Mouse (Mus musculus) lung, adult 2 months (tissue): Measurements from ENCODE around the gene Dll3. TPM values are rescaled to one million over a fixed set of nuclear protein-coding genes. Genes with fewer than 3 reads are reported as not detected.

ENCODE experiments used
- DNase-seq: peaks from one replicate; pipeline ENCODE4 v3.0.0; 2022
- H3K4me1 ChIP-seq: fragments of 200-500 bp; 2 replicates; pipeline ENCODE4 v1.6.1; 2011; ENCODE audit warnings: low read length; ENCODE audit not compliant: control insufficient read depth, insufficient read depth
- H3K4me3 ChIP-seq: fragments of 200-500 bp; replicated peaks from 2 replicates; pipeline ENCODE3; 2011; ENCODE audit warnings: low read depth, mild to moderate bottlenecking, control low read depth, low read length; ENCODE audit errors: extremely low read depth
- CTCF ChIP-seq: fragments of 200-500 bp; IDR thresholded peaks from 2 replicates; pipeline ENCODE4 v1.5.1; 2011; ENCODE audit warnings: mild to moderate bottlenecking, low read length, control low read depth; ENCODE audit not compliant: insufficient read depth
- POLR2A ChIP-seq: fragments of 200-500 bp; IDR thresholded peaks from 2 replicates; pipeline ENCODE4 v1.6.1; 2011; ENCODE audit warnings: low read depth, mild to moderate bottlenecking, control low read depth, low read length, borderline replicate concordance; ENCODE audit errors: extremely low read depth
- WGBS: fragments of 180-500 bp; shearing (Covaris S2); methylation state at CpG from one replicate; pipeline ENCODE4 v1.1.7; 2018; 5-methylcytosine and 5-hydroxymethylcytosine counted together
- polyA plus RNA-seq: library from polyadenylated mRNA; depleted of rRNA; stranded (reverse); fragments of >200 nt; gene quantifications from 2 replicates; pipeline ENCODE4 v1.2.3, GENCODE M21; 2012

Gene Dll3
- polyA plus RNA-seq, 1 experiment = 0.12 TPM

GRCm38 (mm10) chr7:28309737-28310136 is 7.7 kb upstream of the Dll3 start:
- TF ChIP-seq POLR2A (no peak), CTCF (no peak)
- no peak overlapping the region for H3K4me3 ChIP-seq
- WGBS = 64% methylated on average over 9 of the region's 9 CpGs

GRCm38 (mm10) chr7:28306216-28306615 is 4.2 kb upstream of the Dll3 start:
- Histone ChIP-seq H3K4me1 (peaks cover 3% of the 10 kb centered on the region; the same call in 1 of the 2 replicates), H3K4me3 (no peak overlapping the region)
- no peak for DNase-seq
- TF ChIP-seq POLR2A (no peak), CTCF (no peak)
- WGBS = 93% methylated on average over 8 of the region's 8 CpGs

More at GRCm38 (mm10) chr7:28309737-28310136, 7.7 kb upstream of the Dll3 start:
- H3K4me1 ChIP-seq = peaks cover 4% of the 10 kb centered on the region; the same call in 1 of the 2 replicates
- no peak for DNase-seq

- DNase-seq = no peak
- no peaks in the 10 kb centered on the region for H3K4me1 ChIP-seq
- H3K4me3 ChIP-seq = no peak overlapping the region
- WGBS = 90% methylated on average over 10 of the region's 10 CpGs
- TF ChIP-seq POLR2A = no peak
- no peak for TF ChIP-seq CTCF
Measured at GRCm38 (mm10) chr7:28305641-28306040, 3.6 kb upstream of the Dll3 start.

- WGBS = 32% methylated on average over 43 of the region's 43 CpGs
- TF ChIP-seq POLR2A = no peak
- TF ChIP-seq CTCF = peak; percentile 16; the same call in 1 of the 2 replicates
- no peak overlapping the region for H3K4me3 ChIP-seq
- H3K4me1 ChIP-seq = no peaks in the 10 kb centered on the region
- DNase-seq = no peak
Measured at GRCm38 (mm10) chr7:28298837-28299625, 3.0 kb downstream of the Dll3 start.

GRCm38 (mm10) chr7:28294481-28294880 is 7.6 kb downstream of the Dll3 start:
- 9% methylated on average over 63 of the region's 63 CpGs for WGBS
- Histone ChIP-seq H3K4me3 (no peak overlapping the region), H3K4me1 (no peaks in the 10 kb centered on the region)
- TF ChIP-seq POLR2A = no peak
- no peak for TF ChIP-seq CTCF
- no peak for DNase-seq

GRCm38 (mm10) chr7:28290638-28291590 is 11.1 kb downstream of the Dll3 start, which contains the start of gene Selenov:
Selenov (minus strand) TSS chr7:28291186.
- Histone ChIP-seq H3K4me1 (no peaks in the 10 kb centered on the region), H3K4me3 (no peak within 1 kb of the TSS)
- no peak for TF ChIP-seq CTCF
- TF ChIP-seq POLR2A = no peak
- WGBS = 3% methylated on average over 52 of the region's 52 CpGs
- DNase-seq = no peak

- H3K4me1 ChIP-seq = no peaks in the 10 kb centered on the region
- TF ChIP-seq CTCF = no peak
- no peak for TF ChIP-seq POLR2A
- no peak for DNase-seq
- no peak overlapping the region for H3K4me3 ChIP-seq
- 2% methylated on average over 18 of the region's 18 CpGs for WGBS
Measured at GRCm38 (mm10) chr7:28290165-28290564, 11.9 kb downstream of the Dll3 start.

- no peak for TF ChIP-seq CTCF
- TF ChIP-seq POLR2A = no peak
- WGBS = 78% methylated on average over 7 of the region's 7 CpGs
- DNase-seq = no peak
- H3K4me1 ChIP-seq = no peaks in the 10 kb centered on the region
- no peak overlapping the region for H3K4me3 ChIP-seq
Measured at GRCm38 (mm10) chr7:28280630-28281029, 21.4 kb downstream of the Dll3 start.

GRCm38 (mm10) chr7:28278279-28278652 is 23.8 kb downstream of the Dll3 start:
- TF ChIP-seq POLR2A = no peak
- no peak for TF ChIP-seq CTCF
- DNase-seq = no peak
- Histone ChIP-seq H3K4me1 (no peaks in the 10 kb centered on the region), H3K4me3 (peak overlapping the region; percentile 92)
- 80% methylated on average over 7 of the region's 7 CpGs for WGBS

- peak; percentile 83 for TF ChIP-seq CTCF
- TF ChIP-seq POLR2A = peak; percentile 79; the same call in 1 of the 2 replicates
- DNase-seq = peak; percentile 95
- Histone ChIP-seq H3K4me3 (peak within 1 kb of the TSS; percentile 92), H3K4me1 (no peaks in the 10 kb centered on the region)
- WGBS = 2% methylated on average over 68 of the region's 68 CpGs
Measured at GRCm38 (mm10) chr7:28277615-28278278, 24.3 kb downstream of the Dll3 start, which contains the start of gene Eid2b. Eid2b (plus strand) TSS chr7:28277739.
